Mouse (Mus musculus) myocyte (in vitro differentiated cells): Measurements from ENCODE around the gene Morc3.

ENCODE experiments used
- MAX ChIP-seq: IDR thresholded peaks from one replicate; pipeline ENCODE4 v1.6.1; 2011; ENCODE audit warnings: low read depth, mild to moderate bottlenecking, control low read depth
- MYOD1 ChIP-seq, 3 experiments: IDR thresholded peaks; one replicate each; pipeline ENCODE4 v1.6.1; 2011; ENCODE audit warnings: control low read depth in 2 of 3, low read depth in 2 of 3, mild to moderate bottlenecking in 2 of 3, moderate library complexity in 1 of 3; ENCODE audit not compliant: insufficient read length in 2 of 3, control insufficient read depth in 1 of 3
- MYOG ChIP-seq, 3 experiments: IDR thresholded peaks; one replicate each; pipeline ENCODE4 v1.6.1; 2011; ENCODE audit warnings: control low read depth in 2 of 3, low read depth in 2 of 3, mild to moderate bottlenecking in 2 of 3; ENCODE audit not compliant: insufficient read length in 2 of 3, control insufficient read depth in 1 of 3, insufficient read depth in 1 of 3
- POLR2A ChIP-seq: IDR thresholded peaks from one replicate; pipeline ENCODE4 v1.6.1; 2011; ENCODE audit warnings: low read depth, mild to moderate bottlenecking, control low read depth, moderate library complexity; ENCODE audit not compliant: insufficient read length
- POLR2AphosphoS2 ChIP-seq: IDR thresholded peaks from one replicate; pipeline ENCODE4 v1.6.1; 2011; ENCODE audit warnings: low read depth, control low read depth; ENCODE audit not compliant: insufficient read length
- REST ChIP-seq: IDR thresholded peaks from one replicate; pipeline ENCODE4 v1.6.1; 2011; ENCODE audit warnings: mild to moderate bottlenecking, control low read depth, moderate library complexity; ENCODE audit not compliant: insufficient read depth, insufficient read length
- SRF ChIP-seq: IDR thresholded peaks from one replicate; pipeline ENCODE4 v1.6.1; 2011; ENCODE audit warnings: low read depth; ENCODE audit not compliant: control insufficient read depth, insufficient read length
- TCF12 ChIP-seq: IDR thresholded peaks from one replicate; pipeline ENCODE4 v1.6.1; 2011; ENCODE audit warnings: mild to moderate bottlenecking, control low read depth; ENCODE audit not compliant: poor library complexity, insufficient read depth, severe bottlenecking
- USF1 ChIP-seq: IDR thresholded peaks from one replicate; pipeline ENCODE4 v1.6.1; 2011; ENCODE audit warnings: low read depth, mild to moderate bottlenecking, control low read depth, moderate library complexity

GRCm38 (mm10) chr16:93784175-93784574 lies 47.7 kb upstream of the Morc3 start:
- TF ChIP-seq MAX = no peak
- no peak for TF ChIP-seq POLR2A
- TF ChIP-seq POLR2AphosphoS2 = no peak
- no peak for TF ChIP-seq TCF12
- TF ChIP-seq MYOD1 (IDR thresholded peaks at IDR 0.05; ENCODE audit: control insufficient read depth in 1 of 3, insufficient read length in 2 of 3, low read depth in 2 of 3) = no peak
- no peak for TF ChIP-seq SRF
- no peak for TF ChIP-seq MYOG (IDR thresholded peaks at IDR 0.05; ENCODE audit: control insufficient read depth in 1 of 3, insufficient read depth in 1 of 3, insufficient read length in 2 of 3, low read depth in 2 of 3)
- TF ChIP-seq USF1 = no peak
- TF ChIP-seq REST = no peak
